Mouse (Mus musculus): Measurements from ENCODE around the gene Zdhhc4. TPM values are rescaled to one million over a fixed set of nuclear protein-coding genes. Genes with fewer than 3 reads are reported as not detected.

Zdhhc4 gene
- polyA plus RNA-seq, 1 experiment from 2014 or later: 77.3 TPM

DNA sequence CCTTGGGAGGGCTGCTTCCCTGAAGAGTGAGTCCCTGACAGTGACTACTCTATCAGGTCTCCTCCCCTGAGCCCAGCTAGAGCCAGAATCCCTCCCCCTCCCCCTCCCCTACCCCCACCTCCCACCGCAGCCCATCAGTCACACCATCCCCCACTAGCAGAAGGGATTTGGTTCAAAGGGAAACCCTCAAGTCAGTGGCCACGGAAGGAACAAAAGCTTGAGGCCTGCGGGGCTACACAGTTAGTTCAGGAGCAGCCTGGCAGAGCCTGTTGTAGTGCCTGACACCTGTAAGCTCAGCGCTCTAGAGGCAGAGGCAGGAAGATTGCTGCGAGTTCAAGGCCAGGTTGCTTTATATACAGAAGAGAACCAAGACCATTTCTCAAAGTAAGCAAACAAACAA lies 27.0 kb upstream of the Zdhhc4 start:
- Histone ChIP-seq H3K9me3 (replicated peaks; ENCODE audit: control insufficient read depth, low read length) (no peaks in the 10 kb centered on the region), H3K4me1 (ENCODE audit: control insufficient read depth, insufficient read depth, low read length) (peaks cover 4% of the 10 kb centered on the region), H3K27me3 (ENCODE audit: control insufficient read depth, insufficient read depth, low read length) (peaks cover 7% of the 10 kb centered on the region), H3K4me3 (ENCODE audit: low read depth, low read length) (no peak overlapping the region), H3K36me3 (replicated peaks; ENCODE audit: control insufficient read depth, insufficient read depth, low read depth, low read length) (no peaks in the 10 kb centered on the region), H3K27ac (replicated peaks; ENCODE audit: low read depth, low read length) (no peak overlapping the region), H3K9ac (replicated peaks; ENCODE audit: low read length) (no peak overlapping the region), H3K4me2 (ENCODE audit: low read depth, low read length) (no peak overlapping the region)
- 46% methylated on average over 5 of the region's 5 CpGs for WGBS
- ATAC-seq (replicated peaks; ENCODE audit: insufficient number of reproducible peaks, low FRiP score, low TSS enrichment, low read depth): no peak
- DNase-seq (ENCODE audit: low spot score): no peak

DNA sequence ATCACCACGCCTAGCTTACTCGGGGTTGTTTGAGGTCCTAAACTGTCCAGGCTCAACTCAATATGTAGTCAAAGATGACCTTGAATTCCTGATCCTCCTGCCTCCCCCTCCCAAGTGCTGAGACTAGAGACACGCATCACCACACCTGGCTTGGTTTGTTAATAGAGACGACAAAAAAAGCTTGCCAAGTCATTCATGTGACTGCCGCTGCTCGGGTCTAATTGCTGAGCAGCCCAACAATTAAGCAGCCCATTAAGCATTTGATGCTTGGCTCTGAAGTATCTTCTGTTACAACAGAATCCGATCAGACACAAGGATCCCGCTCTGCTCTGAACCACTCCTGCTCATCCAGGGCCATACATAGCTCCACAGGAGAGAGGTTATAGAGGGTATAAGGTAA lies 17.3 kb upstream of the Zdhhc4 start:
- H3K4me1 ChIP-seq (ENCODE audit: control insufficient read depth, insufficient read depth, low read length): no peaks in the 10 kb centered on the region
- H3K9ac ChIP-seq (replicated peaks; ENCODE audit: low read length): no peak overlapping the region
- H3K36me3 ChIP-seq (replicated peaks; ENCODE audit: control insufficient read depth, insufficient read depth, low read depth, low read length): no peaks in the 10 kb centered on the region
- no peaks in the 10 kb centered on the region for H3K27me3 ChIP-seq (ENCODE audit: control insufficient read depth, insufficient read depth, low read length)
- no peak for DNase-seq (ENCODE audit: low spot score)
- H3K4me3 ChIP-seq (ENCODE audit: low read depth, low read length): no peak overlapping the region
- no peak for ATAC-seq (replicated peaks; ENCODE audit: insufficient number of reproducible peaks, low FRiP score, low TSS enrichment, low read depth)
- no peak overlapping the region for H3K4me2 ChIP-seq (ENCODE audit: low read depth, low read length)
- no peaks in the 10 kb centered on the region for H3K9me3 ChIP-seq (replicated peaks; ENCODE audit: control insufficient read depth, low read length)
- WGBS: 76% methylated on average over 8 of the region's 8 CpGs
- no peak overlapping the region for H3K27ac ChIP-seq (replicated peaks; ENCODE audit: low read depth, low read length)

DNA sequence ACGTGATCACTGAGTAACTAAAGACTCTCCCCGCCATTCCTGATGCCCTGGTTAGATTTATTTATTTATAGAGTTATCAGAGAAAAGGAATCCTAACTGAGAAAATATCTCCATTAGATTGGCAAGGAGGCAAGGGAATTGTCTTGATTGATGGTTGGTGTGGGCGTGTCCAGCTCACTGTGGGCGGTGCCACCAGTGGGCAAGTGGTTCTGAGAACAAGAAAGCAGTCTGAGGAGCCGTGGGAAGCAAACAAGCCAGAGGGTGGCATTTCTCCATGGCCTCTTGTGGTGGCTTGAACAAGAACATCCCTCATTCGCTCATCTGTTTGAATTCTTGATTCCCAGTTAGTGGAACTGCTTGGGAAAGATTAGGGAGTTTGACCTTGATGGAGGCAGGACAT lies 10.5 kb upstream of the Zdhhc4 start:
- DNase-seq (ENCODE audit: low spot score): no peak
- no peak for ATAC-seq (replicated peaks; ENCODE audit: insufficient number of reproducible peaks, low FRiP score, low TSS enrichment, low read depth)
- H3K4me1 ChIP-seq (ENCODE audit: control insufficient read depth, insufficient read depth, low read length): no peaks in the 10 kb centered on the region
- no peak overlapping the region for H3K27ac ChIP-seq (replicated peaks; ENCODE audit: low read depth, low read length)
- H3K36me3 ChIP-seq (replicated peaks; ENCODE audit: control insufficient read depth, insufficient read depth, low read depth, low read length): no peaks in the 10 kb centered on the region
- no peak overlapping the region for H3K4me3 ChIP-seq (ENCODE audit: low read depth, low read length)
- H3K9me3 ChIP-seq (replicated peaks; ENCODE audit: control insufficient read depth, low read length): no peaks in the 10 kb centered on the region
- H3K27me3 ChIP-seq (ENCODE audit: control insufficient read depth, insufficient read depth, low read length): no peaks in the 10 kb centered on the region
- no peak overlapping the region for H3K4me2 ChIP-seq (ENCODE audit: low read depth, low read length)
- H3K9ac ChIP-seq (replicated peaks; ENCODE audit: low read length): no peak overlapping the region
- 51% methylated on average over 6 of the region's 6 CpGs for WGBS

DNA sequence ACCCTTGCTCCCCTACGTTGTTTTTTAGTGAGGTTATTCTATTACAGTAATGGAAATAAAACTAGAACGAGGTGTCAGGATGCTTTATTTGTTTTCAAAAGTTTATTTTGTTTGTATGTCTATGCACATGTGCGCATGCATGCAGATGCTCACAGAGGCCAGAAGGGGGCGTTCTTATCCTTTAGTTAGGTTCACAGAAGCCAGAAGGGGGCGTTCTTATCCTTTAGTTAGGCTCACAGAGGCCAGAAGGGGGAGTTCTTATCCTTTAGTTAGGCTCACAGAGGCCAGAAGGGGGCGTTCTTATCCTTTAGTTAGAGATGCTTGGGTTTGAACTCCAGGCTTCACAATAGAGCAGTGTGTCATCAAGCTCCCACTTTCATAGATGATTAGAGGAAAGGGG lies 7.5 kb upstream of the Zdhhc4 start:
- H3K9ac ChIP-seq (replicated peaks; ENCODE audit: low read length): no peak overlapping the region
- ATAC-seq (replicated peaks; ENCODE audit: insufficient number of reproducible peaks, low FRiP score, low TSS enrichment, low read depth): no peak
- no peaks in the 10 kb centered on the region for H3K27me3 ChIP-seq (ENCODE audit: control insufficient read depth, insufficient read depth, low read length)
- peak; percentile 26 for DNase-seq (ENCODE audit: low spot score)
- H3K27ac ChIP-seq (replicated peaks; ENCODE audit: low read depth, low read length): no peak overlapping the region
- no peaks in the 10 kb centered on the region for H3K36me3 ChIP-seq (replicated peaks; ENCODE audit: control insufficient read depth, insufficient read depth, low read depth, low read length)
- WGBS: 66% methylated on average over 6 of the region's 6 CpGs
- no peaks in the 10 kb centered on the region for H3K9me3 ChIP-seq (replicated peaks; ENCODE audit: control insufficient read depth, low read length)
- no peak overlapping the region for H3K4me3 ChIP-seq (ENCODE audit: low read depth, low read length)
- no peaks in the 10 kb centered on the region for H3K4me1 ChIP-seq (ENCODE audit: control insufficient read depth, insufficient read depth, low read length)
- no peak overlapping the region for H3K4me2 ChIP-seq (ENCODE audit: low read depth, low read length)

DNA sequence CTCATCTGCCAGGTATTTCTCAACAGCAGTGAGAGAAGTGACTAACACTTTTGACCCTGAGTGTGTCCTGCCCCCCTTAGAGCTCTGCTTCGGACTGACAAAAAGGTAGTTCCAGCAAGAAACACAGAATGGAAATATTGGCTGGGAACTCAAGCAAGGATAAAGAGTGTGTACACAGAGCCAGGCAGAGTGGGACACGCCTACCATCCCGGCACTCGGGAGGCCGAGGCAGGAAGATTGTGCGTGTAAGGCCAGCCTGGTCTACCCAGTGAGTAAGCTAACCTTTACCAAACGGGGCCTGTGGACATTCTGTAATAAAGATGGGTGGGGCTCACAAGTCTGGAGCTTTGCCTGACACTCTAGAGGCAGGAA lies 6.0 kb upstream of the Zdhhc4 start:
- H3K27me3 ChIP-seq (ENCODE audit: control insufficient read depth, insufficient read depth, low read length): no peaks in the 10 kb centered on the region
- no peak overlapping the region for H3K4me3 ChIP-seq (ENCODE audit: low read depth, low read length)
- H3K4me1 ChIP-seq (ENCODE audit: control insufficient read depth, insufficient read depth, low read length): no peaks in the 10 kb centered on the region
- no peak overlapping the region for H3K4me2 ChIP-seq (ENCODE audit: low read depth, low read length)
- no peak for ATAC-seq (replicated peaks; ENCODE audit: insufficient number of reproducible peaks, low FRiP score, low TSS enrichment, low read depth)
- DNase-seq (ENCODE audit: low spot score): no peak
- H3K9ac ChIP-seq (replicated peaks; ENCODE audit: low read length): no peak overlapping the region
- H3K27ac ChIP-seq (replicated peaks; ENCODE audit: low read depth, low read length): no peak overlapping the region
- H3K36me3 ChIP-seq (replicated peaks; ENCODE audit: control insufficient read depth, insufficient read depth, low read depth, low read length): no peaks in the 10 kb centered on the region
- 80% methylated on average over 7 of the region's 7 CpGs for WGBS
- no peaks in the 10 kb centered on the region for H3K9me3 ChIP-seq (replicated peaks; ENCODE audit: control insufficient read depth, low read length)

DNA sequence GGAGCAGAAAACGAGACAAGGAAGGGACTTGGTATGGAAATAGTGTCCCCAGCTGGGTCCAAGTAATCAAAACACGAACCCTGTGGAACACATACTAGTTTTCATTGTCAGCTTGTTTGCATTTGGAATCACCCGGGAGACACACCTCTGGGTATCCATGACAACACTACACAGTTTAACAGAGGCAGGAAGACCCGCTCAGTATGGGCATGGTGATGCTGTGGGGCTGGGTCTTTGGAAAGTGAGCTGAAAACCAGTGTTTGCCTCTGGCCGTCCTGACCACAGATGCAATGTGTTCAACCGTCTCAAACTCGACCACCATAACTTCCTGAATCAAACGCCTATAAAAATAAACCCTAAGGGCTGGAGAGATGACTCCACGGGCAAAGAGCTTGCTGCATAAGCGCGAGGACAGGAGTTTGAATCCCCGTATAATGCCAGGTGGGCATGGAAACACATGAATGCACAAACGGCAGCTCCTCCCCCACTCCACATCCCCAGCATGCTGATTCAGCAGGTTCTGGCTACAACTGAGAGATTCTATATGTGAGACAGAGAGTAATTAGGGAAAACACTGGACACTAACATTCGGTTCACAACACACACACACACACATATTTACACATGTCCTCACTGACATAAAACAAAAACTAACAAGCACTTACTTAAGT lies 5.5 kb upstream of the Zdhhc4 start:
- H3K36me3 ChIP-seq (replicated peaks; ENCODE audit: control insufficient read depth, insufficient read depth, low read depth, low read length): no peaks in the 10 kb centered on the region
- peaks cover 3% of the 10 kb centered on the region; the same call in 1 of the 2 replicates for H3K4me1 ChIP-seq (ENCODE audit: control insufficient read depth, insufficient read depth, low read length)
- WGBS: 67% methylated on average over 14 of the region's 14 CpGs
- H3K4me2 ChIP-seq (ENCODE audit: low read depth, low read length): no peak overlapping the region
- ATAC-seq (replicated peaks; ENCODE audit: insufficient number of reproducible peaks, low FRiP score, low TSS enrichment, low read depth) (no peak), DNase-seq (ENCODE audit: low spot score) (no peak)
- no peak overlapping the region for H3K4me3 ChIP-seq (ENCODE audit: low read depth, low read length)
- no peak overlapping the region for H3K9ac ChIP-seq (replicated peaks; ENCODE audit: low read length)
- no peaks in the 10 kb centered on the region for H3K9me3 ChIP-seq (replicated peaks; ENCODE audit: control insufficient read depth, low read length)
- no peak overlapping the region for H3K27ac ChIP-seq (replicated peaks; ENCODE audit: low read depth, low read length)
- H3K27me3 ChIP-seq (ENCODE audit: control insufficient read depth, insufficient read depth, low read length): no peaks in the 10 kb centered on the region

DNA sequence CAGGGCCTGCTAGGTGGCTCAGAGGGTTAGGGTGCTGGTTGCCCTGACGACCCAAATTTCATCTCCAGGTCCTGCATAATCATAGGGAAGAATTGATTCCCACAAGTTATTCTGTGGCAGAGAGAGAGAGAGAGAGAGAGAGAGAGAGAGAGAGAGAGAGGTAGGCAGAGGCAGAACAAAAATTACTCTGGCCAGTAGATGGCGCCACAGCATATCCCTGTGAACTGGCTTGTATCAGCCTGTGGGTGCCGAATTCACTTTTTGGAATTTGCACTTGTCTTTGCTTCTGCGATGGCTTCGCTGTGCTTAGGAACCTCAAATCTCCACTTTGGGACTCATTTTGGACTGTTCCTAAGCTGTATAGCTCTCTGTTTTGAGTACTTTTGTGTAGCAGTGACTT lies 4.8 kb upstream of the Zdhhc4 start:
- DNase-seq (ENCODE audit: low spot score) (peak; percentile 80), ATAC-seq (replicated peaks; ENCODE audit: insufficient number of reproducible peaks, low FRiP score, low TSS enrichment, low read depth) (no peak)
- WGBS: 24% methylated on average over 5 of the region's 5 CpGs
- Histone ChIP-seq H3K4me3 (ENCODE audit: low read depth, low read length) (no peak overlapping the region), H3K27ac (replicated peaks; ENCODE audit: low read depth, low read length) (no peak overlapping the region), H3K9me3 (replicated peaks; ENCODE audit: control insufficient read depth, low read length) (no peaks in the 10 kb centered on the region), H3K9ac (replicated peaks; ENCODE audit: low read length) (no peak overlapping the region), H3K4me2 (ENCODE audit: low read depth, low read length) (no peak overlapping the region), H3K36me3 (replicated peaks; ENCODE audit: control insufficient read depth, insufficient read depth, low read depth, low read length) (no peaks in the 10 kb centered on the region), H3K4me1 (ENCODE audit: control insufficient read depth, insufficient read depth, low read length) (peaks cover 3% of the 10 kb centered on the region; the same call in 1 of the 2 replicates), H3K27me3 (ENCODE audit: control insufficient read depth, insufficient read depth, low read length) (no peaks in the 10 kb centered on the region)

DNA sequence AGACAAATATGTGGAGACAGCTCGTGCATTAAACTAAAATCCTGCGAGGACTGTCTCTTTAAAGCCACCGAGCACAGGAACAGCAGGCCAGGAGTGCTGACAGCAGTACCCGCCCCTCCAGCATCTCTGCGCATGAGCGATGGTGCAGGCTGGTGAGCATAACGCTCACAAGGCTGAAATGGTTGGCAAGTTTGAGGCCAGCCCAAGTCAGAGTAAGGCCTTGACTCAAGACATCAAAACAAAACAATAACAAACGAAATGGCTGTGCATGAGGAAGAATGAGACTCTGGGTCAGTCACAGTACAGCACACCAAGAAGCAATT lies 11.8 kb downstream of the Zdhhc4 start:
- no peaks in the 10 kb centered on the region for H3K27me3 ChIP-seq (ENCODE audit: control insufficient read depth, insufficient read depth, low read length)
- no peak for DNase-seq (ENCODE audit: low spot score)
- no peak overlapping the region for H3K9ac ChIP-seq (replicated peaks; ENCODE audit: low read length)
- H3K36me3 ChIP-seq (replicated peaks; ENCODE audit: control insufficient read depth, insufficient read depth, low read depth, low read length): peaks cover 2% of the 10 kb centered on the region; the same call in 1 of the 2 replicates
- no peak overlapping the region for H3K27ac ChIP-seq (replicated peaks; ENCODE audit: low read depth, low read length)
- ATAC-seq (replicated peaks; ENCODE audit: insufficient number of reproducible peaks, low FRiP score, low TSS enrichment, low read depth): no peak
- H3K9me3 ChIP-seq (replicated peaks; ENCODE audit: control insufficient read depth, low read length): no peaks in the 10 kb centered on the region
- 87% methylated on average over 8 of the region's 8 CpGs for WGBS
- H3K4me2 ChIP-seq (ENCODE audit: low read depth, low read length): no peak overlapping the region
- no peaks in the 10 kb centered on the region; the same call in 1 of the 2 replicates for H3K4me1 ChIP-seq (ENCODE audit: control insufficient read depth, insufficient read depth, low read length)
- no peak overlapping the region for H3K4me3 ChIP-seq (ENCODE audit: low read depth, low read length)
